In the genomic region with DNA sequence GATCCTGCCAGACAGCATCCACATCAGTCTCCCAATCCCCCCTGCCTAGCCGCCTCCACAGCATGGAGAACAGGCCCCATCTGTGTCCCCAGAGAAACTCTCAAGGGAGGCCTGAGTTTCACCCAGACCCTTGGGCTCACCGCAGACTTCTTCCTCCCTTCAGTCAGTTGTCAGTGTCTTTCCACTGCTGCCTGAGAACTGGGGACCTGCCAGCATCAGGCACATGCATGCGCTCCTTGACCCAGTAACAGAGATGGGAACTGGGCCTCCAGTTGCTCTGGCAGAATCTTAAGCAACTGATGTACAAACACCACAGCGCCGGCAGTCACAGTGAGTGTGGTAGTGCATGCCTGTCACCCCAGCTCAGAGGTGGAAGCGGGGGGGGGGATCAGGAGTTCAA, we compare ENCODE assay signal across 35 mouse cellular contexts. TPM values are rescaled to one million over a fixed set of nuclear protein-coding genes. Genes with fewer than 3 reads are reported as not detected.
DNase-seq lines count a peak whose midpoint lies in the region; ATAC-seq lines count a peak whose summit lies in the region.
"Had no signal": no experiment of that assay in that cellular context is flagged by ENCODE, and none has a peak within 500 bp of the region (broad histone marks: within the 10 kb centered on the region; RNA-seq: fewer than 3 reads in every experiment).

No protein-coding gene starts in this region.

- no peaks in the 10 kb centered on the region for H3K4me1 ChIP-seq in heart, embryonic 11.5 days (ENCODE audit: control insufficient read depth, insufficient read depth, low read length)
- H3K4me1 ChIP-seq: midbrain, embryonic 10.5 days; midbrain, embryonic 15.5 days had no signal

- no peak overlapping the region for H3K27ac ChIP-seq in heart, embryonic 11.5 days (ENCODE audit: low read depth, low read length)
- H3K27ac ChIP-seq: embryonic facial prominence, embryonic 13.5 days; forebrain, embryonic 10.5 days; forebrain, embryonic 15.5 days; hindbrain, embryonic 13.5 days; liver, embryonic 12.5 days; midbrain, embryonic 10.5 days; midbrain, embryonic 15.5 days; neural tube, embryonic 15.5 days; stomach, embryonic 15.5 days had no signal

- no peak overlapping the region for H3K4me2 ChIP-seq in heart, embryonic 11.5 days
- H3K4me2 ChIP-seq: embryonic facial prominence, embryonic 13.5 days; forebrain, embryonic 15.5 days; hindbrain, embryonic 13.5 days; liver, embryonic 12.5 days; midbrain, embryonic 15.5 days; neural tube, embryonic 15.5 days; stomach, embryonic 15.5 days had no signal

- intact Hi-C loops in gastrocnemius, postnatal 14 days (cut with DNase I; ENCODE audit: low total_unique reads), result no loop called here

- H3K27me3 ChIP-seq in heart, embryonic 11.5 days (ENCODE audit: control insufficient read depth, insufficient read depth, low read length), result no peaks in the 10 kb centered on the region; the same call in 1 of the 2 replicates
- H3K27me3 ChIP-seq: embryonic facial prominence, embryonic 13.5 days; forebrain, embryonic 15.5 days; hindbrain, embryonic 13.5 days; midbrain, embryonic 15.5 days; neural tube, embryonic 15.5 days; stomach, embryonic 15.5 days had no signal

- whole genome bisulfite sequencing in heart, embryonic 11.5 days (ENCODE audit: insufficient replicate concordance), result 84% methylated on average over 6 of the region's 6 CpGs

- H3K9ac ChIP-seq in heart, embryonic 11.5 days (ENCODE audit: low read depth, low read length), result no peak overlapping the region
- H3K9ac ChIP-seq: embryonic facial prominence, embryonic 13.5 days; forebrain, embryonic 15.5 days; hindbrain, embryonic 13.5 days; liver, embryonic 12.5 days; liver, postnatal 0 days; midbrain, embryonic 15.5 days; neural tube, embryonic 15.5 days; stomach, embryonic 15.5 days had no signal

- no peaks in the 10 kb centered on the region for H3K9me3 ChIP-seq in heart, embryonic 11.5 days (replicated peaks; ENCODE audit: control insufficient read depth, low read length)
- H3K9me3 ChIP-seq: embryonic facial prominence, embryonic 13.5 days; forebrain, embryonic 10.5 days; forebrain, embryonic 15.5 days; liver, embryonic 12.5 days; midbrain, embryonic 10.5 days; midbrain, embryonic 15.5 days; neural tube, embryonic 15.5 days; stomach, embryonic 15.5 days had no signal

- no peak for ATAC-seq in heart, embryonic 11.5 days (replicated peaks; ENCODE audit: insufficient number of reproducible peaks, low FRiP score, low TSS enrichment)
- ATAC-seq: activated CD4-positive, CD25-positive, alpha-beta regulatory T cell, adult 4 months; forebrain, embryonic 15.5 days; intestine, postnatal 0 days; liver, embryonic 12.5 days; liver, postnatal 0 days; lung, postnatal 0 days; midbrain, embryonic 15.5 days had no signal

- H3K4me3 ChIP-seq in heart, embryonic 11.5 days (ENCODE audit: low read depth, low read length), result no peak overlapping the region
- H3K4me3 ChIP-seq: embryonic facial prominence, embryonic 13.5 days; forebrain, embryonic 10.5 days; forebrain, embryonic 15.5 days; hindbrain, embryonic 13.5 days; liver, embryonic 12.5 days; midbrain, embryonic 10.5 days; midbrain, embryonic 15.5 days; neural tube, embryonic 15.5 days; stomach, embryonic 15.5 days had no signal

- no peaks in the 10 kb centered on the region for H3K36me3 ChIP-seq in heart, embryonic 11.5 days (ENCODE audit: control insufficient read depth, insufficient read depth, low read length)
- H3K36me3 ChIP-seq: embryonic facial prominence, embryonic 13.5 days; forebrain, embryonic 10.5 days; forebrain, embryonic 15.5 days; hindbrain, embryonic 13.5 days; liver, embryonic 12.5 days; midbrain, embryonic 10.5 days; midbrain, embryonic 15.5 days; neural tube, embryonic 15.5 days; stomach, embryonic 15.5 days had no signal

- DNase-seq in gastrocnemius, adult 18-20 months (ENCODE audit: low spot score), result peak; percentile 36
- DNase-seq in gastrocnemius, postnatal 4 days (ENCODE audit: low spot score in 2 of 2), result no peak
- peak; percentile 43 for DNase-seq in heart, adult 8-10 months (ENCODE audit: low spot score)
- DNase-seq in adrenal gland, postnatal 14 days, result peak; percentile 54
- DNase-seq in gastrocnemius, postnatal 14 days, result peak; percentile 31
- no peak for DNase-seq in urinary bladder, adult 2 months (ENCODE audit: low spot score)
- DNase-seq: cerebellum, adult 18-20 months; cerebellum, postnatal 10 days; kidney, adult 9 months; kidney, postnatal 10 days; layer of hippocampus, postnatal 36 days; left cerebral cortex, postnatal 4 days; liver, postnatal 0 days; retina, postnatal 1 day; right cerebral cortex, postnatal 25 days had no signal

RNA-seq across cellular contexts. Expression of a gene that starts 12.7 kb away (rescaled TPM):
- total RNA-seq in gastrocnemius, adult 18-20 months (2021), result under 1 TPM in 1 of 2 experiments, not detected in 1; 0.11 TPM
- total RNA-seq in gastrocnemius, postnatal 4 days (2021), result under 1 TPM; 0.74 to 0.98 TPM
- total RNA-seq in heart, adult 8-10 months (2022), result under 1 TPM in 3 of 4 experiments, not detected in 1; 0.16 to 0.22 (median 0.22) TPM
- polyA plus RNA-seq in heart, embryonic 11.5 days (2014; fragmentation: Nextera tagmentation; extraction: Ambion mirVana), result 1.4 and 2.3 TPM in 2 replicates
- 1.6 and 2.4 TPM in 2 replicates for total RNA-seq in adrenal gland, postnatal 14 days (2021)
- total RNA-seq in gastrocnemius, postnatal 14 days (2021), result under 1 TPM in 1 of 2 experiments, not detected in 1; 0.29 TPM
- 4.7 and 6.2 TPM in 2 replicates for polyA plus RNA-seq in urinary bladder, adult 2 months (2012; rRNA removed)
- total RNA-seq: common myeloid progenitor, adult 5-6 weeks had no signal

RNA-seq across cellular contexts. Expression of a gene that starts 56.0 kb away (rescaled TPM):
- total RNA-seq in gastrocnemius, adult 18-20 months (2021), result 10 to 100 TPM; 14.4 to 15.4 TPM
- 100 to 1,000 TPM; 156 to 159 TPM for total RNA-seq in gastrocnemius, postnatal 4 days (2021)
- total RNA-seq in heart, adult 8-10 months (2022), result 10 to 100 TPM in 1 of 4 experiments, 1 to 10 TPM in 3; 5.6 to 10.2 (median 6.4) TPM
- polyA plus RNA-seq in heart, embryonic 11.5 days (2014; fragmentation: Nextera tagmentation; extraction: Ambion mirVana), result 0.04 TPM in 1 of 2 replicates, not detected in the other
- 114 and 117 TPM in 2 replicates for total RNA-seq in adrenal gland, postnatal 14 days (2021)
- total RNA-seq in gastrocnemius, postnatal 14 days (2021), result 10 to 100 TPM; 55.2 to 69.0 TPM
- 13.5 and 14.3 TPM in 2 replicates for polyA plus RNA-seq in urinary bladder, adult 2 months (2012; rRNA removed)
- polyA plus RNA-seq: activated CD4-positive, CD25-positive, alpha-beta regulatory T cell, adult 4 months had no signal

RNA-seq across cellular contexts. Expression of a gene that starts 59.4 kb away (rescaled TPM):
- 1 to 10 TPM in 1 of 2 experiments, under 1 TPM in 1; 0.48 to 1.7 TPM for total RNA-seq in gastrocnemius, adult 18-20 months (2021)
- total RNA-seq in gastrocnemius, postnatal 4 days (2021), result not detected
- total RNA-seq in heart, adult 8-10 months (2022), result not detected
- polyA plus RNA-seq in heart, embryonic 11.5 days (2014; fragmentation: Nextera tagmentation; extraction: Ambion mirVana), result not detected in 2 replicates
- not detected in 2 replicates for total RNA-seq in adrenal gland, postnatal 14 days (2021)
- under 1 TPM in 1 of 2 experiments, not detected in 1; 0.22 TPM for total RNA-seq in gastrocnemius, postnatal 14 days (2021)
- polyA plus RNA-seq in urinary bladder, adult 2 months (2012; rRNA removed), result not detected in 2 replicates
- total RNA-seq: common myeloid progenitor, adult 5-6 weeks; heart, postnatal 36 days; layer of hippocampus, postnatal 36 days; left cerebral cortex, postnatal 4 days; megakaryocyte progenitor cell, adult 5-6 weeks had no signal
- polyA plus RNA-seq: activated CD4-positive, CD25-positive, alpha-beta regulatory T cell, adult 4 months; embryonic facial prominence, embryonic 13.5 days; forebrain, embryonic 10.5 days; forebrain, embryonic 15.5 days; frontal cortex, adult 2 months; heart, embryonic 14.5 days; hindbrain, embryonic 13.5 days; intestine, postnatal 0 days; large intestine, adult 2 months; limb, embryonic 14.5 days; liver, embryonic 12.5 days; liver, postnatal 0 days; lung, postnatal 0 days; midbrain, embryonic 10.5 days; midbrain, embryonic 15.5 days; neural tube, embryonic 15.5 days; stomach, embryonic 15.5 days had no signal

Comparison
In these comparisons a context has a peak if more than half of its experiments do, and no peak if none do; other contexts are left out.
1. DNase-seq: peak in gastrocnemius, adult 18-20 months (single experiment), heart, adult 8-10 months (single experiment), adrenal gland, postnatal 14 days (single experiment) and gastrocnemius, postnatal 14 days (single experiment); none in gastrocnemius, postnatal 4 days (0 of 2) and urinary bladder, adult 2 months (single experiment).